Mouse (Mus musculus) cerebellum, postnatal 14 days (tissue): ENCODE data around the gene Thnsl2.

Experiments used
- DNase-seq, 2 experiments: peaks; one replicate each; pipeline ENCODE4 v3.0.0; 2021; ENCODE audit warnings: mixed read lengths in 2 of 2

Gene Thnsl2

DNA sequence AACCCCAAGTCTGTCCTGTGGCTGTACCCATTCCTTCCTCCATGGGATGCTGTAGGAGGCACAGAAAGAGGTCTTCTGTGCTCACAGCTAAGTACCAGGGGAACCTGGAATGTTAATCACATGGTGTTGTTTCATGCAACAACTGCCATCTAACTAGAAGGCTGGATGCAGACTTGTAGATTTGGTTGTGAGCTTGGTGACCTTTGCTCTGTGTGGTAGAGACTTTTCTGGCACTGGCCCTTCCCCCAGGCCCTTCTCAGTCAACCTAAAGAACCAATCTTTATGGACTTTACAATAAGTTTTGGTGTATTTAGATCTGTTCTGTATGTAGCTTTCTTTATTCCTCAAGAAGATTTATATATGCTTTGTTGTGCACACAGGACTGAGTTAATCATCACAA lies 13.2 kb downstream of the Thnsl2 start:
- DNase-seq = no peak

DNA sequence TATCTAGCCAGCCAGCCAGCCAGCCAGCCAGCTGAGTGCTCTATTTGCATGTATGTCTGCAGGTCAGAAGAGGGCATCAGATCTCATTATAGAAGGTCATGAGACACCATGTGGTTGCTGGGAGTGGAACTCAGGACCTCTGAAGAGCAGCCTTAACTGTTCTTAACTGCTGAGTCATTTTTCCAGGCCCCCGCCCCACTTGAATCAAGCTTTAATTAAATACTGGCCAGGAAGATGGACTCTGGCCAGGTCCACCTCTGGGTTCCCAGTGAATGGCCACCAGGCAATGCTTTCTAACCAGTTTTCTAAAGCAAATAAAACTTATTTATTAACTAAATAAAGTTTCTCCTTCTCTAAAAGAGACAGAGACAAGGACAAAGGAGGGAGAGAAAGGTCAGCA lies 14.0 kb downstream of the Thnsl2 start:
- DNase-seq = no peak

DNA sequence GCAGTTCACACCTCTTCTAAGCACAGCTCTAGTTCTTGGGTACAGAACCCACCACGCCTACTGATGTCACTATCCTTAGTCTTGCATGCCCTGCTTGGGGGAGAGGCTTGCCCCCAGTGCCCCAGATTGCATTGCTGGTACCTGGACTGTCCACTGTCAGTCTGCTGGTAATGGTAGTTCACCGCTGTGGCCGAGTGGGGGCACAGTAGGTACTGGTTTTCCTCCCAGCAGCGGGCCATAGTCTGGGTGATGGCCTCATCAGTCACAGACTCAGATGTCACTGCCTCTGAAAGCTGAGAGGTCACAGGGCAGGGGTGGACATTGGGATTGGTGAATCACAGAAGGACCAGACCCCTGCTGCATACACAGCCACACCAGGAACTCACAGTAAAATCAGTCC lies 15.2 kb downstream of the Thnsl2 start:
- peak in 1 of 2 experiments; percentile 34 for DNase-seq

DNA sequence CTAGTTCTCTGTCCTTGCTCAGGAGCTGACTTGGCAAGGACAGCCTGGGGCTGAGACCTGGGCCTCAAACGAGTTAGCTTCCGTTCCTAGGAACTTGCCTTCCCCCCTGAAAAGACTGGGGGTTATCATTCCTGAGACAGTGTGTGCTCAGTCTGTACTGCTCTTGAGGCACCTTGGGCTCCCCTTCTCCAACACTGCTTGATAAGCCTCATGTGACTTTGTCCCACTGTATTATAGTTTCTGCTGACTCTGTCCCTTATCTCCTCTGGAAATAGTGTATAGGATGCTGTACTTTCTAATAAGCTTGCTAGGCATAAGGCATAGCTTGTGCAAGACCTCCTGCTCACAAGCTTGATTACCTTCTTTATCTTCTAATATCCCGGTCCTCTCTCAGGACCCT lies 17.9 kb downstream of the Thnsl2 start:
- no peak for DNase-seq

DNA sequence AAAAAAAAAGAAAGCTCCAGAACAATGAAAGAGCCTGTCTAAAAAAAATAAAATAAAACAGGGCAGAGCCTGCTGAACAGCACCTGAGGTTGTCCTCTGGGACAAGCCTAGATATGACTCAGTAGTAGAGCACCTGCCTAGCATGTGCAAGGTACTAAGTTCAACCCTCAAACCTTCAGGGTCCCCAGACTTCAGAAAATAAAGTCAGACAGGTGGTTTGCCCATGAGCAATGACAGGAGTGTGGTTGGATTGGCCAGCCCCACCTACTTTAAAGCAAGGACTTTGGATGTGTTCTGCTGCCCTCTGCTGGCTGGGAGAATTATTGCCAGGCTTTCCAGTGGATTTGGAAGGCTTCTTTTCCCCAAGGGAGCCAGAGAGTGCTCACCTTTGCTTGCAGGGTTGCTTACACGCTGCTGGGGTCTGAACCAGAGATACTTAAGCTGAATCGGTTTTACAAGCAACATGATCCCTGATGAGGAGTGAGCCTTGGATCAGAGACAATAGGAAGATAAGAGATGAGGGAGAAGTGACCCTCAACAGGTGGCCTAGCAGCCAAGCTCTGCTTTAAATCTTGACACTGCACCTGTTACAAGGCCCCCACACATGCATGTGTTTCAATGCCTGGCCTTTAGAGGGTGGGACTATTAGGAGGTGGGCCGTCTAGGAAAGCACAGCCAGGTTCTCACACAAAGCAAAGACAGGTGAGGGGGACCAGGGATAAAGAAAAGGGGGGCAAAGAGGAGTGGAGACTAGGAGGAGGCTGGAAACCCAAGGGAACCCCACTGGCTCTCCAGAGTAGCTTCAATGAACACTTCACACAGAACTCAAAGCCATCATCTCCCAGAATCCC lies 19.0 kb downstream of the Thnsl2 start:
- DNase-seq = peak; percentile 91 to 93

DNA sequence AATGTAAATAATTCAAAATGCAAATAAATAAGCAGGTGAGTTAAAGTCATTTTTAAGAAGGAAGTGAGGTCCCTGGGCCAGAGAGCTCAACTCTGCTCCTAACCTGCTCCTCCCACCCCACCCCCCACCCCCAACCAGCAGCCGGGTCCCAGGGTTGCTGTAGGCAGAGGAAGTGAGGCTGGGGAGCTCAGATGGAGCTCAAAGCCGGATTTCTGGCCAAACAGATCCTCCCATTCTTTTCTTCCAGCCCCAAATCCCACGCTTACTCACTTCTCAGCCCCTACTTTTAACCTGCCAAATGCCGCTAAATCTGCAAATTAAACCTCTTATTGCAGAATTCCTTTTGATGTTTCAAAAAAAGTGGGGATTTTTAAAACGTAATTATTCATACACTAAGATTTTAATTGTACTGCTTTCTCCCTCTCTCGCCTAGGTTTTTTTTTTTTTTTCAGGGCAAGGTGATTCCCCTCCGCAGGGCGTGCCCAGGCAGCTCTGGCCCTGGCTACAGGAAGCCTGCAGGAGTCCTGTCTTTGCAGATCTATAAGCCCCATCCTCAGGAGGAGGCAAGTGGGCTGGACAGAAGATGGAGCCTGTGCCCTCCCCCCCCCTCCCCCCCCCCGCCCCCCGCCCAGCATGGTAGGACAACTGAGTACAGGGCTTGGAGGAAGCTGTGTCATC lies 24.5 kb downstream of the Thnsl2 start:
- DNase-seq = no peak

DNA sequence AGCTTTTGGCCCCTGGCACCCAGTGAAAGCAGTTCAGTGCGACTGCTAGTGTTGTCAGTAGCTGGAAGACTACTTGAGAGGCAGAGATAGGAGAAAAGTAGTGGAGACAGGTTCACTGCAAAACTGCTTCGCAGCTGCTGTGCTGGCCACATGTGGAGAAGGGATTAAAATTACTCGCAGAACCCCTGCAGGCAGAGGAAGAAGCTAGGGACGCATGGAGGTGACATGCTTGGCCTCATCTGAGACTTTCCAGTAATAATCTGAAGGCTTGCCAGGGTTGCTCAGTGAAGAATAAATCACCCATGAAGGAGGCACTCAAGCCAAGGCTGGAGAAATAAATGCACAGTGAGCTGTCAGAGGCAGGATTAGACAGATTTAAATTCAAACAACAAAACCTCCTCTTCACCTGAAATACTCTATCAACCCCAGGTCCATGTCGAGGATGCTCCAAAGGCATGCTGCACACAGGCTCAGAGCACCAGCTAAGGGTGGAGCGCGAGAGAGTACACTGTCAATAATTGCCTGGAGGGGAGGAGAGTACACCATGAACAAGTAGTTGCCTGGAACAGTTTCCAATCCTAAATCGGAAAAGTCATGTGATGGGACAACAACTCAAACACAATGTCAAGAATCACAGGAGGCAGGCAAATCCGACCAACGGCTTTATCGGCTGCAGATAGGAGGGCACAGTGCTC lies 32.7 kb downstream of the Thnsl2 start:
- peak; percentile 30 to 71 for DNase-seq

DNA sequence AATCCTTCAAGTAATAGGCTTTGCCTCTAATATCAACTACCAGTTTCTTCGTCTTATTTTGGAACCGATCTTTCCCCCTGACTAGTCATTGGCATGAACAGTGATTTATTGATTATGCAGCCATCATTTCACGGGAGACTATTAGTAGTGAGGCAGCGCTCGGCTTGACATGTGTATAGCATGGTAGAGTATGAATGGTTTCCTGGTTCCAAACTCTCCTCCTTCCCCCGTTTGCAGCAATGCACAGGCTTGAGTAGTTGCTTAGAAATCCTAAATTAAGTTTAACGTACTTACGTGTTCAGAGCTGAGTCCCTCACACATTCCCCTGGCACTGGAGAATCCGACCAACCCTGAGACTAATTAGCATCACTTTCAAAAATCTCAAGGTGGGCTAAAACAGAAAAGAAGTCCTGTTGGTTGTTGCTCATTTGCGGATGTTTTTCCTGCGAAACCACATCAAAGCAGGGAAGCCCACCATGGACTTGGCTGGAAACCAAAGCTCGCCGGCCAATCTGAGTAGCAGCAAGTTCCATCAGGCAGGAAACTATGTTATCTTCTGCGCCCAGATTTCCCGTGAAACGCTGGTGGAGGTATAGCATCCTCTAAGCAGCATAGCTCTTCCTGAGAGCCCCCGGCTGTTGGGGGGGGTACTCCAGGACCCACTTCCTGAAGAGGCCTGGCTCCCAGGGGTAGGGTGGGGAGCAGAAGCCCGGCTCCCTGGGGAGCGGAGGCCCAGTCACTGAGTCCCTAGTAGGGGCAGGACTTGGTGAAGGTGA lies 37.9 kb downstream of the Thnsl2 start:
- peak in 1 of 2 experiments; percentile 12 for DNase-seq

DNA sequence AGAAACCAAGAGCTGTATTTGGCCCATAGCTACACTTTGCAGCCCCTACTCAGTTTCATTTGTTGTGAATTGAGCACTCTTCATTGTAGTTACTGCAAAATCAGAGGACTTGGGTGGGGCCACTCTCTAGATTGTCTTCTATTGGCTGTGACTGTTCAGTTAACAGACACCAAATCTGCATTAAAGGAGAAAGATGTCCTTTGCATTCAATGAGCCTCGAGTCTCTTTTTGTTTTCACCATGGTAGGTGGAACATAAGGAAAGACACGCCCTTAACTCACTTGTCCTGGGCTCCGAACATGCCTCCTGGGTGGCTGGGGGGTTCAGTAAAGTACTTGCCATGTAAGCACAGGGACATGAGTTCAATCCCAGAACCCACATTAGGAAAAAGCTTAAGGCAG lies 48.1 kb downstream of the Thnsl2 start:
- DNase-seq = no peak

DNA sequence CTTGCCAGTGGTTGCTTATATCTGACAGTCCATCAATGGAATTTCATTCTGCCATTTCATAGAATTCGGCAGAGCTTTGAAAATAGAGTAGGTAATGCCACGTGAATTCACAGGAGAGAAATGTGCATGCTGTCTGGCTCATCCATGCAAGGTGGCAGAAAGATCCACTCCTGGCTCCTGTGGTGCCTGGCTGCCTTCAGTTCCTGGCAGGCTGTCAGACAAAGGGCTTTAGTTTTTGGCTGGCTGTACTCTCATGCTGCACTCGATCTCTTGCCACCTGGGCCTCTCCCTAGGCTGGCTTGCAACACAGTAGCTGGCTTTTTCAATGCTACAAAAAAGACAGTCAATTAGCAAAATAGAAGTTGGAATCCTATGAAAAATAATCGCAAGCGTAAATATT lies 49.5 kb downstream of the Thnsl2 start:
- DNase-seq = peak; percentile 93 to 97

DNA sequence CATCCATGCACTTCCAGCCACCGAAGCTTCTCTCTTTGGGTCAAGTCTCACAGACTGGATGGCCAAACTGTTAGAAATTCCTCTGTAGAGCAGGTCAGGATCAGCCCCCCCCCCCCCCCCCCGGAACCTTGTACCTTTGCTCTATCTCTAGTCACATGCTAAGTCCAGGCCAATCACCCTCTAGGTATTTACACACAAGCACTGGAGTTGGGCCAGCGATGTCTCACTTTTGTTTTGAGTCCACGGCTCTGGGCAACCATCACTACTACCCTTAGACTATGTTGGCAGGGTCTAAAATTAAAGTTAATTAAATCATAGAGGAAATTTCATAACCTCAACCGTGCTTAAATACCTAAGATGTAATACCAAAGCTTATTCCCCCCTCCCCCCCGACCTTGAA lies 50.6 kb downstream of the Thnsl2 start:
- no peak for DNase-seq

DNA sequence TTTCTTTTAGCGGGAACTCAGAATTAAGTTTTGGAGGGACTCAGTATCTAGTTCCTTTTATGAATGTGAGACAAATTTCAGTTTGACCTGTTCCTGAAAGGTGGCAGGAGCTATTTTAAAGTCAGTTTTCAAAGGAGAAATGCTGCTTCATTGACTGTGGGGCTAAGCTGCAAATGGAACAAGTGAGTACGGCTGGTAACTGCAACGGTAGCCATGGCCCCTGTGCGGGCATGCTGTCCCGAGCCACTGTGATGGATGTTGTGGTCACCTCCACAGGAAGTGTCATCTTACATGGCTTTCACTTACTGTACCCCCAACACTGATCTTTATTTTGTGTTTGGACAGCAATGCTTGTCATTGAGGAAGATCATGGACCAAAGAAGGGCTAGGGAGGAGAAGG lies 53.8 kb downstream of the Thnsl2 start:
- no peak for DNase-seq

DNA sequence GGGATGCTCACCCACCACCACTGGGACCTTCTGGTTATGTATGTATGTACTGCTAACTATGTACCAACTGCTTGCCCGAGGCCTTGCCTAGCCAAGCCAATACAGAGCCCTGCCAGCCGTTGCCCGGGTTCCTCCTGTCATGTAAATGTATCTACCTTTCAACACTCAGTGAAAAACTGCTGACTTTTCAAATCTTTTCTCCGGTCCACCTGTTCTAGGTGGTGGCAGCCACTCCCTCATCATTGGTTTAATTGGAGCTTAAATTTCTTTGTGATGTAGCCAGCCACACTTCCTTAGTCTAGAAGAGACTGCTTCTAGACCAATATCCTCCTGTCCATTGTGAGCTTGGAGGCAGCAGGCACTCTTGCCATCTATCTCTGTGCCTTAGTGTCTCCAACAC lies 54.5 kb downstream of the Thnsl2 start:
- no peak for DNase-seq

DNA sequence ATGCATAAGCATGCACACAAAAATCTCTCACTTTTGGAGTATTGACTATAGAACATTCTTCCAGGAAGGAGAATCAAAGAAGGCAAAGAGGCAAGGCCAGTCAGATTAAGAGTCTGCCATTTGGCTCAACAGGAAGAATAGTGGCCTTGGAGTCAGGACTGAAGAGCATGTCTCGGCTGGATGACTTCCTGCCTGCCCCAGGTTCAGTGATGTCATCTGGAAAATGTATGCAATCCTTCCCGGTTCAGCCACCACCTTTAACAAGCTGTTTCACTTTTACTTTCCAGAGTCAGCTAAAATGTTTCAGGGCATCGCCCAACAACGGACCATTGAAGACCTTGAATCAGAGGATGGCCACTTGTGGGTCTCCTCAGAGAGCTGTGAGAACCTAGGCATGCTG lies 55.2 kb downstream of the Thnsl2 start:
- DNase-seq = no peak

DNA sequence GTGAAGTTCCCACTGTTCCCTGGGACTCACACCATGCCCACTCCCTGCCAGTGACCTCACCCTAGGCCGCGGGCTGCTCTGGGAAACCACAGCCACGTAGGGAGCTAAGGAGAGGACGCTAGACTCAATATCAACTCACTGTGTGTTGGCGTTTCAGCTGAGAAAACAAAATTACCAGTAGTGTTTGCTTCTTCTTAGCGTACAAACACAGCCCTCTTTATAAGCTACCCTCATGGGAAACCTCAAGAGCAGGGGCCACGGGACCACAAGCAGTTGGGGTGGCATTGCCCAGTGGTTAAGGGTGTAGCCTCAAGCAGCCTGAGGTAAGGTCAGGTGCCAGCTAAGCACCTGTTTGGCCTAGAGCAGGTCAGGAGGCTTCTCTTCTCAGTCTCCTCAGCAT lies 60.8 kb downstream of the Thnsl2 start:
- DNase-seq = no peak

DNA sequence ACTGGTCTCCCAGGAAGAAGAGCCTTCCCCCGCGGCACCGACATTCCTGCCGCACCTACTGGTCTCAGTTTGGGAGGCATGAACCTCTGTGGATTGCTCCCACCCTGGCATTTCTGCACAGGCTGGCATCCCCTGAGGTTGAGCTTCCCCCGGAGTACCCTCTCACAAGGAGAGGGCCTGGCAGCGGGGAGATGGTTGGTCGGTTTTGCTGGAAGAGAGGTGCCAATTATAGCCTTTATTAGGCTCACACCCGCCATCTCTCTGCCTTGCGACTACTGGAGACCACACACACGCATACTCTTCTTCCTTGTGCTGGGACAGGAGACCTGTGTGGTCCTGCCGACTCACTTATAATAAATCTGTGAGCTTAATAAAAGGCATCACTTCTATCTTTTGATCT lies 62.2 kb downstream of the Thnsl2 start:
- DNase-seq = no peak

DNA sequence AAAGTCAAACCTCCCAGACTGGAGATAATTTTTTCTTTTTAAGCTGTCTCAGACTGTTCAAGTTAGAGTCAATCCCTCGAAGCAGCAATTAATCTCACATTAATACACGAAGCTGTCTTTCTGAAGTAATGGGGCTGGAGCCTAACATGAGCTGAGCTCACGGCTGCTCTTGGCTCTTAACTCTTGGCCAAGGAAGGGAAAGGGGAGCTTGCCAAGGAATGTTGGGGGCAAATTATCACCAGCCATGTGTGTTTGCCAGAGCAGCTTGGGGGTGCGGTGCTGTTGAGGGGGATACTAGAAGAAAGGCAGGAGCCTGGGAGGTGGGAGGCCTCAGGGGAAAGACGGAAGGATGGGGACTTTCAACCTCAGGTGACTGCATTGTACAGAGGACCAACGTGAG lies 63.0 kb downstream of the Thnsl2 start:
- peak; percentile 22 to 38 for DNase-seq
